Mouse (Mus musculus): Measurements from ENCODE around the gene Crtc3. TPM values are rescaled to one million over a fixed set of nuclear protein-coding genes. Genes with fewer than 3 reads are reported as not detected.

The Crtc3 gene
- total RNA-seq, 2 experiments from 2014 or later, result 14.7 to 15.3 TPM

Other genes with a start within 250 kb of the Crtc3 start
- 1 to 10 TPM; 1.9 to 3.7 TPM for gene Blm, start 153.8 kb downstream of the Crtc3 start, total RNA-seq (2021)
- gene Iqgap1, start 137.1 kb upstream of the Crtc3 start, total RNA-seq (2021), result 10 to 100 TPM; 28.9 to 36.1 TPM
- 1 to 10 TPM; 1.5 to 2.8 TPM for gene Zscan2, start 172.0 kb upstream of the Crtc3 start, total RNA-seq (2021)
- gene Wdr73, start 212.4 kb upstream of the Crtc3 start, total RNA-seq (2021), result 1 to 10 TPM; 3.7 to 4.1 TPM
- gene Nmb, start 216.2 kb upstream of the Crtc3 start, total RNA-seq (2021), result 1 to 10 TPM; 1.7 to 4.5 TPM

All from gastrocnemius, postnatal 14 days (tissue).